Mouse (Mus musculus): ENCODE results near the gene Ino80. TPM values are rescaled to one million over a fixed set of nuclear protein-coding genes. Genes with fewer than 3 reads are reported as not detected.

The Ino80 gene
- polyA plus RNA-seq, 1 experiment from 2014 or later, result 2.6 TPM

DNA sequence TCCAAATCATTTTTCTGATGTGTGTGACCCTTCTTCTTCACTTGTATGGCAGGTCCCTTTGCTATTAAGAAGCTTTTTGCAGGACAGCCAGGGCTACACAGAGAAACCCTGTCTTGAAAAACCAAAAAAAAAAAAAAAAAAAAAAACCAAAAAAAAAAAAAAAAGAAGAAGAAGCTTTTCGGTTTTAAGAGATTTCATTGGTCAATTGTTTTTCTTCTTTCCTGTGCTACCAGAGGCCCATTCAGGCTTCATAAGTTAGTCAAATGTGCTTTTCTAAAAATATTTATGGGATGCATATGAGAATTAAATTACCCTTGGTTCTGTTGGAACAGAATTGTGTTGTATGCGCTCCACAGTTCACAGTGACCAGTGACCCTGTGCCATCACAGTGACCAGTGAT is 21.4 kb upstream of the Ino80 start:
- Histone ChIP-seq H3K27ac (replicated peaks) (no peak overlapping the region), H3K4me1 (no peaks in the 10 kb centered on the region), H3K4me3 (no peak overlapping the region), H3K9ac (no peak overlapping the region), H3K27me3 (replicated peaks) (no peaks in the 10 kb centered on the region), H3K36me3 (no peaks in the 10 kb centered on the region), H3K4me2 (no peak overlapping the region), H3K9me3 (no peaks in the 10 kb centered on the region)
- ATAC-seq (ENCODE audit: extremely low read depth, insufficient number of reproducible peaks, low FRiP score, low TSS enrichment), result no peak
- 78% methylated on average over 2 of the region's 2 CpGs for WGBS

DNA sequence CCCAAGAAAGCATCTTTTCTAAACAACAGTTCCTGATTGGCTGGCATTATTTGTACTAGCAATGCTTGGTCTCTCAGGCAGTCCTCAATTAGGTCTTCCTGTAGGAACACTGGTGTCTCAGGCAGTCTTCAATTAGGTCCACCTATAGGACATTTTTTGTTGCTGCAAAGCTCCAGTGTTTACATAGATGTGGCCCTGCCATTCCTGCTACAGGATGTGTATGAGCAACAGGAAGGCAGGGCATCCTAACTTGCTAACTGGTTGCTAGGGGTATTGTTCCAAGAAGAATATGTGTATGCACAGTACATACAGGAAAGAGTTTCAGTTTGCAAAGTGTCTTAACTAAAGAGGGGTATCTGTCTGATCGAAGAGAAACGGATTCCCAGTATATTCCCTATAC is 18.6 kb upstream of the Ino80 start:
- Histone ChIP-seq H3K27me3 (replicated peaks) (no peaks in the 10 kb centered on the region), H3K4me3 (no peak overlapping the region), H3K4me1 (no peaks in the 10 kb centered on the region), H3K36me3 (no peaks in the 10 kb centered on the region), H3K4me2 (no peak overlapping the region), H3K27ac (replicated peaks) (no peak overlapping the region), H3K9me3 (no peaks in the 10 kb centered on the region), H3K9ac (no peak overlapping the region)
- 80% methylated on average over 2 of the region's 2 CpGs for WGBS
- no peak for ATAC-seq (ENCODE audit: extremely low read depth, insufficient number of reproducible peaks, low FRiP score, low TSS enrichment)

GRCm38 (mm10) chr2:119491953-119492352 is 14.5 kb upstream of the Ino80 start:
- Histone ChIP-seq H3K36me3 (no peaks in the 10 kb centered on the region), H3K4me1 (no peaks in the 10 kb centered on the region), H3K4me3 (no peak overlapping the region), H3K4me2 (no peak overlapping the region), H3K9ac (no peak overlapping the region), H3K27ac (replicated peaks) (0 out of 2 replicates have a peak overlapping the region, but pooled peaks have one; percentile 16), H3K27me3 (replicated peaks) (no peaks in the 10 kb centered on the region), H3K9me3 (no peaks in the 10 kb centered on the region)
- ATAC-seq (ENCODE audit: extremely low read depth, insufficient number of reproducible peaks, low FRiP score, low TSS enrichment), result no peak
- WGBS, result 39% methylated on average over 5 of the region's 5 CpGs

GRCm38 (mm10) chr2:119486488-119486887 is 9.0 kb upstream of the Ino80 start:
- H3K27me3 ChIP-seq (replicated peaks), result no peaks in the 10 kb centered on the region
- no peaks in the 10 kb centered on the region for H3K36me3 ChIP-seq
- no peaks in the 10 kb centered on the region for H3K9me3 ChIP-seq
- 20% methylated on average over 4 of the region's 4 CpGs for WGBS
- H3K4me1 ChIP-seq, result no peaks in the 10 kb centered on the region
- no peak overlapping the region for H3K4me3 ChIP-seq
- ATAC-seq (ENCODE audit: extremely low read depth, insufficient number of reproducible peaks, low FRiP score, low TSS enrichment), result no peak
- no peak overlapping the region for H3K9ac ChIP-seq
- no peak overlapping the region for H3K27ac ChIP-seq (replicated peaks)
- no peak overlapping the region for H3K4me2 ChIP-seq

DNA sequence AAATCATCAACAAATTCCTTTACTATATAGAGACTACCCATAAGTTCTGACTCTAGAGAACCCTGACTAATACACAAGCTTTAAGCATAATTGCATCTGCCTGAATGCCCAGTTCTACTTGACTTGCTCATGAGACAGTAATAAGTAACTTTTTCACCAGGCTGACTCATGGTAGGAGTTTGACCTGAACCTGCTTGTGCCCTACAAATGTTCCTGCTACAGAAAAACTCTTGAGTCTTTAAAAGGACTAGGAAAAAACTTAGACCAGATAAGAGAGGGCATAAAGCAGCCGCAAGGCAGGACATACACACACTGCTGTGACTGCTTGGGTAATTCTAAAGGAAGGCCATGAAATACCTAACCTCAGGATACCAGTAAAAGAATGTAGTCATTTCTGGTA is 4.8 kb upstream of the Ino80 start:
- H3K27ac ChIP-seq (replicated peaks), result no peak overlapping the region
- H3K4me1 ChIP-seq, result peaks cover 15% of the 10 kb centered on the region
- 64% methylated on average over 1 of the region's 1 CpGs for WGBS
- H3K9ac ChIP-seq, result no peak overlapping the region
- H3K36me3 ChIP-seq, result peaks cover 5% of the 10 kb centered on the region; the same call in 1 of the 2 replicates
- ATAC-seq (ENCODE audit: extremely low read depth, insufficient number of reproducible peaks, low FRiP score, low TSS enrichment), result no peak
- H3K9me3 ChIP-seq, result no peaks in the 10 kb centered on the region
- H3K4me3 ChIP-seq, result no peak overlapping the region
- no peaks in the 10 kb centered on the region for H3K27me3 ChIP-seq (replicated peaks)
- H3K4me2 ChIP-seq, result no peak overlapping the region

DNA sequence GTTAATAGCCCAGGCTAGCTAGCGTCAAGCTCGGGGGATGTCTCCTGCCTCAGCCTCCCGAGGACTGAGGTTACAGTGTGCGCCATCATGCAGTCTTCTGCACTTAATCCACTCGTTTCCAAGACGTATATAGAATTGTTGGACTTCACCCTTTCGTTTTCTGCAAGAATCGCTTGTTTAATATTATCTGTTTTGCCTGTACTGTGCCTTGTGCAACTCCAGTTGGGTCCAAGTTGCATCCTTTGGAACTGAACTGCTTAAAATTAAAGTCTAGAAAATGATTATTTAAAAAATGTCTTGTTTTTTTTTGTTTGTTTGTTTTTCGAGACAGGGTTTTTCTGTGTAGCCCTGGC is 886 bp upstream of the Ino80 start:
- H3K4me1 ChIP-seq, result peaks cover 36% of the 10 kb centered on the region
- ATAC-seq (ENCODE audit: extremely low read depth, insufficient number of reproducible peaks, low FRiP score, low TSS enrichment), result no peak
- H3K9me3 ChIP-seq, result no peaks in the 10 kb centered on the region
- peaks cover 6% of the 10 kb centered on the region for H3K36me3 ChIP-seq
- peak overlapping the region; percentile 99 for H3K9ac ChIP-seq
- WGBS, result 7% methylated on average over 9 of the region's 9 CpGs
- peak overlapping the region; percentile 96 for H3K4me3 ChIP-seq
- H3K27ac ChIP-seq (replicated peaks), result peak overlapping the region; percentile 99
- no peaks in the 10 kb centered on the region for H3K27me3 ChIP-seq (replicated peaks)
- H3K4me2 ChIP-seq, result peak overlapping the region; percentile 79

DNA sequence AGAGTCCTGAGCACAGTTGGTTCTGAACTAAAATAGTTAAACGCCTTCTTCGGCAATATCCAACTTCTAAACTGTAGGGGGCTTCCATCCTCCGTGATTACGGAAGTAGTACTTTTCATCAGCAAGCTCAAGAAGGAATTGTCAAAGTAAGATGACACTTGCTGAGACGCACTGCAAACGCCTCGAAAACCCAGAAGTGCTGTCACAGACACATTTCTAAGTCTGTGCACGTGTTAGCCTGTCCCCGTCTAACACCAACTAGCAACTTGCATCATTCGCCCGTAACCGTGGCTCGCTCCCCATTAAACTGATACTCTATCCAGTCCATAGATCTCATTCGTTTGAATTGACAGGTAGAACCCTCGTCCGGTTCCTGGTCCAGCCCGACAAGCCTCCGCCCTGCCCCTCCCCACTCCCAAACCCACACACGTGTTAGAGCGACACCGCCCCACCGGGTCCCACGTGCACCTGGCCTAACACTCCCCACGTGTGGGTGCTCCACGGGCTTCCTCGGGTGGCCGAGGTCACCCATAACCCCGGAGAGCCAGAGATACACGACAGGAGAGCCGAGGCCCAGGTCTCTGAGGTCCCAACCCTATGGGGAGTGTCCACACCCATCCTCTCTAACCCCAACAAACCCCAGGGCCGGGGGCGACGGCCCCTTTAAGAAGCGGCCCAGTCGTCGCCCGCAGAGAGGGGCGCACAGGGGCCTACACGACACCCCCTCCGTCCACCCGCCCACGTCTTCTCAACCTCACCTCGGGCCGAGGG is 681 bp downstream of the Ino80 start:
- Histone ChIP-seq H3K27me3 (replicated peaks) (no peaks in the 10 kb centered on the region), H3K27ac (replicated peaks) (peak overlapping the region; percentile 99), H3K4me3 (peak overlapping the region; percentile 96), H3K36me3 (peaks cover 15% of the 10 kb centered on the region), H3K9ac (peak overlapping the region; percentile 99), H3K4me2 (peak overlapping the region; percentile 86), H3K4me1 (peaks cover 36% of the 10 kb centered on the region), H3K9me3 (no peaks in the 10 kb centered on the region)
- ATAC-seq (ENCODE audit: extremely low read depth, insufficient number of reproducible peaks, low FRiP score, low TSS enrichment), result peak; percentile 43
- WGBS, result under 1% methylated on average over 44 of the region's 44 CpGs

- Histone ChIP-seq H3K36me3 (peaks cover 15% of the 10 kb centered on the region), H3K9me3 (no peaks in the 10 kb centered on the region), H3K4me1 (peaks cover 36% of the 10 kb centered on the region), H3K27me3 (replicated peaks) (no peaks in the 10 kb centered on the region), H3K4me3 (peak overlapping the region; percentile 96), H3K4me2 (peak overlapping the region; percentile 86), H3K27ac (replicated peaks) (peak overlapping the region; percentile 99; the same call in 1 of the 2 replicates), H3K9ac (peak overlapping the region; percentile 99)
- ATAC-seq (ENCODE audit: extremely low read depth, insufficient number of reproducible peaks, low FRiP score, low TSS enrichment), result no peak
- WGBS, result 14% methylated on average over 7 of the region's 7 CpGs
Measured at GRCm38 (mm10) chr2:119476166-119476565, 1.3 kb downstream of the Ino80 start.

- Histone ChIP-seq H3K9me3 (no peaks in the 10 kb centered on the region), H3K27me3 (replicated peaks) (no peaks in the 10 kb centered on the region), H3K4me1 (0 out of 2 replicates have a peak, but pooled peaks cover 11% of the 10 kb centered on the region), H3K27ac (replicated peaks) (no peak overlapping the region), H3K36me3 (peaks cover 10% of the 10 kb centered on the region), H3K4me2 (no peak overlapping the region), H3K9ac (no peak overlapping the region), H3K4me3 (no peak overlapping the region)
- 69% methylated on average over 4 of the region's 4 CpGs for WGBS
- ATAC-seq (ENCODE audit: extremely low read depth, insufficient number of reproducible peaks, low FRiP score, low TSS enrichment), result no peak
Measured at GRCm38 (mm10) chr2:119463945-119464344, 13.5 kb downstream of the Ino80 start.

DNA sequence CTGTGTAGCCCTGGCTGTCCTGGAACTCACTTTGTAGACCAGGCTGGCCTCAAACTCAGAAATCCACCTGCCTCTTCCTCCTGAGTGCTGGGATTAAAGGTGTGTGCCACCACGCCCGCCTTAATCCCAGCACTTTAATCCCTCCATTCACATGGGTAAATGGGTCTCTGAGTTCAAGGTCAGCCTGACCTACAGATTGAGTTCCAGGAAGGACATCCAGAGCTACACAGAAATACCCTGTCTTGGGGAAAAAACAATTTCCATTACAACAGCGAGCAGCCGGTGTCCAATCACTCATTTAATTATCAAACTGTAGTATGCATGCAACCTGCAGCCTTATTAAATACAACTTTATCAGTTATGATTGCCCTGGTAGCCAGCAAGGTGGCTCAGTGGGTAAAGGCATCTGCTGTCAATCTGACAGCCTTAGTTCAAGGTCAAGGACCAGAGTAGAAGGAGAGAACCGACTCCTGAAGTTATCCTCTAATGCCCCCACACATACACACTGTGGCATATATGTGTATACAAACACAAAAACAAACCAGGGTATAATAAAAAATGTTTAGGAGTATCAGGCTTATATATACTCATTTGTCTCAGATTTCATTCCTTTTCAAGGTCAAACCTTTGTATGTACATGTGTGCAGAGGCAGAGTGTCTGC is 14.2 kb downstream of the Ino80 start:
- no peak overlapping the region for H3K4me2 ChIP-seq
- WGBS, result 81% methylated on average over 5 of the region's 5 CpGs

DNA sequence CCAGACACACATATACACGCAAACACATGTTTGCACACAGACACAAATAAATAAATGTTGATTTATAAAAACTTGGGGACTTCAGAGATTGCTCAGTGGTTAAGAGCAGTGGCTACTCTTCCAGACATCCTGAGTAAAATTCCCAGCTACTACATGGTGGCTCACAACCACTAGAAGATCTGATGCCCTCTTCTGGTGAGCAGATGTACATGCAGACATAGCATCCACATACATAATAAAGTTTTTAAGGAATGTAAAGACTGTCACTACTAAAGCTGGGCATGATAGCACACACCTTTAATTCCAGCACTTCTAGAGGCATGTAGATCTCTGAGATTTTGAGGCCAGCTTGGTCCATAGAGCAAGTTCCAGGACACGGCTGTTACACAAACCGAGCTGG is 16.5 kb downstream of the Ino80 start:
- no peak overlapping the region for H3K4me2 ChIP-seq
- H3K36me3 ChIP-seq, result peaks cover 22% of the 10 kb centered on the region
- no peak overlapping the region for H3K27ac ChIP-seq (replicated peaks)
- 0 out of 2 replicates have a peak, but pooled peaks cover 7% of the 10 kb centered on the region for H3K4me1 ChIP-seq
- ATAC-seq (ENCODE audit: extremely low read depth, insufficient number of reproducible peaks, low FRiP score, low TSS enrichment), result no peak
- no peak overlapping the region for H3K4me3 ChIP-seq
- no peaks in the 10 kb centered on the region for H3K9me3 ChIP-seq
- no peak overlapping the region for H3K9ac ChIP-seq
- H3K27me3 ChIP-seq (replicated peaks), result no peaks in the 10 kb centered on the region
- WGBS, result 92% methylated on average over 3 of the region's 3 CpGs

More for the DNA sequence above, 14.2 kb downstream of the Ino80 start:
- no peaks in the 10 kb centered on the region for H3K27me3 ChIP-seq (replicated peaks)
- no peaks in the 10 kb centered on the region for H3K9me3 ChIP-seq
- no peak overlapping the region for H3K9ac ChIP-seq
- no peak overlapping the region for H3K27ac ChIP-seq (replicated peaks)
- H3K4me3 ChIP-seq, result no peak overlapping the region
- 0 out of 2 replicates have a peak, but pooled peaks cover 11% of the 10 kb centered on the region for H3K4me1 ChIP-seq
- H3K36me3 ChIP-seq, result peaks cover 11% of the 10 kb centered on the region
- no peak for ATAC-seq (ENCODE audit: extremely low read depth, insufficient number of reproducible peaks, low FRiP score, low TSS enrichment)
